In the genomic region with DNA sequence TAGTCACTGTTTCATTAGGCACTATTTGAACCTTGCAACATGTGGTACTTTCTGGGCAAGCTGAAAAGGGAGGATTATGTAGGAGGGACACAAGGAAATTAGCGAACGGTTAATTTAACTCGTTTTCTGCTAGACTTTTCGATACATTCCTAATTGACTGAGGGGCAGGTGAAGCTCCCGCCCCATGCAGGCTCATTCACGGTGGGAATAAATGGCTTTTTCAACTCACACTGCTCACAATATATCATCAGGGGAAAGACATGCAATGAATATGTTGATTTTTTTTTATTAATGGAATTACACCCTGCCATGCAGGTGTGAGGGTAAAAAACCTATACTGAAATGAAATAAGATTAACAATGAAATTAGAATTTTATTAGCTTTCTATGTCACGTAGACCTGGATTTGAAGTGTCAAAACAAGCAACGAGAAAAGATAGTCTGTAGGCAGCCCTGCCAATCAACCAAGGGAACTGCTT, we compare ENCODE assay signal across 16 mouse cellular contexts. TPM values are rescaled to one million over a fixed set of nuclear protein-coding genes. Genes with fewer than 3 reads are reported as not detected.
A peak's percentile ranks its signal among the peaks of the same experiment; 100 is the strongest.
DNase-seq lines count a peak whose midpoint lies in the region; ATAC-seq lines count a peak whose summit lies in the region.
"Had no signal": no experiment of that assay in that cellular context is flagged by ENCODE, and none has a peak within 500 bp of the region (broad histone marks: within the 10 kb centered on the region; RNA-seq: fewer than 3 reads in every experiment).

No protein-coding gene starts in this region.

- no peak overlapping the region for H3K9ac ChIP-seq in heart, embryonic 15.5 days
- H3K9ac ChIP-seq in midbrain, embryonic 15.5 days, result no peak overlapping the region
- no peak overlapping the region for H3K9ac ChIP-seq in embryonic facial prominence, embryonic 14.5 days (ENCODE audit: low read depth, low read length)
- H3K9ac ChIP-seq in forebrain, embryonic 15.5 days (replicated peaks), result no peak overlapping the region

- peak overlapping the region; percentile 19; the same call in 1 of the 2 replicates for H3K4me2 ChIP-seq in heart, embryonic 15.5 days
- H3K4me2 ChIP-seq in midbrain, embryonic 15.5 days, result no peak overlapping the region
- H3K4me2 ChIP-seq in embryonic facial prominence, embryonic 14.5 days (ENCODE audit: low read depth, low read length), result peak overlapping the region; percentile 30; the same call in 1 of the 2 replicates
- peak overlapping the region; percentile 46 for H3K4me2 ChIP-seq in forebrain, embryonic 15.5 days (replicated peaks)

- ATAC-seq in heart, embryonic 15.5 days (replicated peaks; ENCODE audit: insufficient number of reproducible peaks, insufficient read depth, low FRiP score, low read depth), result no peak
- no peak for ATAC-seq in midbrain, embryonic 15.5 days (replicated peaks)
- ATAC-seq in embryonic facial prominence, embryonic 14.5 days (ENCODE audit: low read depth), result no peak
- no peak for ATAC-seq in forebrain, embryonic 15.5 days (replicated peaks)
- ATAC-seq in megakaryocyte-erythroid progenitor cell, adult 5-6 weeks (replicated peaks; ENCODE audit: low FRiP score, low TSS enrichment, poor library complexity, severe bottlenecking), result no peak

- H3K36me3 ChIP-seq in heart, embryonic 15.5 days, result no peaks in the 10 kb centered on the region
- H3K36me3 ChIP-seq in midbrain, embryonic 10.5 days, result no peaks in the 10 kb centered on the region
- H3K36me3 ChIP-seq in midbrain, embryonic 15.5 days (replicated peaks), result no peaks in the 10 kb centered on the region
- H3K36me3 ChIP-seq in embryonic facial prominence, embryonic 14.5 days (ENCODE audit: control insufficient read depth, insufficient read depth, low read length), result no peaks in the 10 kb centered on the region
- H3K36me3 ChIP-seq in forebrain, embryonic 15.5 days, result no peaks in the 10 kb centered on the region

- peak overlapping the region; percentile 24; the same call in 1 of the 2 replicates for H3K4me3 ChIP-seq in heart, embryonic 15.5 days
- H3K4me3 ChIP-seq in midbrain, embryonic 10.5 days, result 0 out of 2 replicates have a peak overlapping the region, but pooled peaks have one; percentile 12
- H3K4me3 ChIP-seq in midbrain, embryonic 15.5 days, result no peak overlapping the region
- no peak overlapping the region for H3K4me3 ChIP-seq in embryonic facial prominence, embryonic 14.5 days (ENCODE audit: low read depth, low read length)
- peak overlapping the region; percentile 23 for H3K4me3 ChIP-seq in forebrain, embryonic 15.5 days
- H3K4me3 ChIP-seq: myocyte had no signal

- peaks cover 12% of the 10 kb centered on the region; the same call in 1 of the 2 replicates for H3K4me1 ChIP-seq in heart, embryonic 15.5 days (replicated peaks)
- H3K4me1 ChIP-seq in midbrain, embryonic 10.5 days, result peaks cover 37% of the 10 kb centered on the region
- H3K4me1 ChIP-seq in midbrain, embryonic 15.5 days, result peaks cover 18% of the 10 kb centered on the region
- H3K4me1 ChIP-seq in embryonic facial prominence, embryonic 14.5 days (ENCODE audit: control insufficient read depth, insufficient read depth, low read length), result no peaks in the 10 kb centered on the region; the same call in 1 of the 2 replicates
- peaks cover 38% of the 10 kb centered on the region for H3K4me1 ChIP-seq in forebrain, embryonic 15.5 days

- DNase-seq in heart, postnatal 14 days, result no peak
- DNase-seq in midbrain, embryonic 10.5 days (ENCODE audit: low spot score), result peak; percentile 24
- no peak for DNase-seq in embryonic facial prominence, embryonic 14.5 days (ENCODE audit: low spot score)
- no peak for DNase-seq in cerebellum, adult 18-20 months
- DNase-seq: adrenal gland, postnatal 25 days; cerebellum, adult 11 months; kidney, adult 8-10 months had no signal

- 4% methylated on average over 8 of the region's 8 CpGs for WGBS in heart, embryonic 15.5 days
- 1% methylated on average over 8 of the region's 8 CpGs for WGBS in midbrain, embryonic 10.5 days
- under 1% methylated on average over 8 of the region's 8 CpGs for WGBS in midbrain, embryonic 15.5 days
- 2% methylated on average over 8 of the region's 8 CpGs for WGBS in embryonic facial prominence, embryonic 14.5 days
- under 1% methylated on average over 8 of the region's 8 CpGs for WGBS in forebrain, embryonic 15.5 days

- no peak overlapping the region for H3K27ac ChIP-seq in heart, embryonic 15.5 days
- no peak overlapping the region for H3K27ac ChIP-seq in midbrain, embryonic 10.5 days (replicated peaks)
- no peak overlapping the region for H3K27ac ChIP-seq in midbrain, embryonic 15.5 days
- no peak overlapping the region for H3K27ac ChIP-seq in embryonic facial prominence, embryonic 14.5 days (replicated peaks; ENCODE audit: low read depth, low read length)
- peak overlapping the region; percentile 70 for H3K27ac ChIP-seq in forebrain, embryonic 15.5 days (replicated peaks)

- intact Hi-C loops in heart, postnatal 14 days (cut with DNase I), result no loop called here

- H3K27me3 ChIP-seq in heart, embryonic 15.5 days, result peaks cover 94% of the 10 kb centered on the region
- H3K27me3 ChIP-seq in midbrain, embryonic 10.5 days (ENCODE audit: low read depth, poor library complexity, severe bottlenecking), result peaks cover 100% of the 10 kb centered on the region
- H3K27me3 ChIP-seq in midbrain, embryonic 15.5 days (replicated peaks), result peaks cover 86% of the 10 kb centered on the region
- H3K27me3 ChIP-seq in embryonic facial prominence, embryonic 14.5 days (replicated peaks; ENCODE audit: control insufficient read depth, insufficient read depth, low read length), result peaks cover 90% of the 10 kb centered on the region
- H3K27me3 ChIP-seq in forebrain, embryonic 15.5 days, result peaks cover 90% of the 10 kb centered on the region

- H3K9me3 ChIP-seq in heart, embryonic 15.5 days (replicated peaks), result no peaks in the 10 kb centered on the region
- H3K9me3 ChIP-seq in midbrain, embryonic 10.5 days (replicated peaks), result no peaks in the 10 kb centered on the region
- no peaks in the 10 kb centered on the region for H3K9me3 ChIP-seq in midbrain, embryonic 15.5 days
- no peaks in the 10 kb centered on the region for H3K9me3 ChIP-seq in embryonic facial prominence, embryonic 14.5 days (ENCODE audit: control insufficient read depth, low read length)
- no peaks in the 10 kb centered on the region for H3K9me3 ChIP-seq in forebrain, embryonic 15.5 days

RNA-seq across cellular contexts. Expression of gene Gsx2, which starts 9.0 kb away (rescaled TPM):
- not detected in 2 replicates for polyA plus RNA-seq in heart, embryonic 15.5 days (2015; fragmentation: Nextera tagmentation; extraction: Ambion mirVana)
- not detected for total RNA-seq in heart, postnatal 14 days (2021)
- 2.5 and 3.4 TPM in 2 replicates for polyA plus RNA-seq in midbrain, embryonic 10.5 days (2016; fragmentation: Nextera tagmentation; extraction: Ambion mirVana)
- 0.32 and 0.54 TPM in 2 replicates for polyA plus RNA-seq in midbrain, embryonic 15.5 days (2015; fragmentation: Nextera tagmentation; extraction: Ambion mirVana)
- not detected in 2 replicates for polyA plus RNA-seq in embryonic facial prominence, embryonic 14.5 days (2014; fragmentation: Nextera tagmentation; extraction: Ambion mirVana)
- 7.2 and 7.5 TPM in 2 replicates for polyA plus RNA-seq in forebrain, embryonic 15.5 days (2015; fragmentation: Nextera tagmentation; extraction: Ambion mirVana)
- not detected in 2 replicates for total RNA-seq in megakaryocyte-erythroid progenitor cell, adult 5-6 weeks (2014; fragmentation: Nextera tagmentation)
- total RNA-seq in megakaryocyte-erythroid progenitor cell, adult 5-6 weeks (2017), result not detected in 2 replicates
- total RNA-seq: adrenal gland, postnatal 25 days; heart, postnatal 36 days had no signal
- polyA plus RNA-seq: limb, embryonic 14.5 days; lung, embryonic 16.5 days; myocyte; thymus, postnatal 0 days had no signal

RNA-seq across cellular contexts. Expression of gene Chic2, which starts 39.9 kb away (rescaled TPM):
- polyA plus RNA-seq in heart, embryonic 15.5 days (2015; fragmentation: Nextera tagmentation; extraction: Ambion mirVana), result 19.4 and 21.6 TPM in 2 replicates
- total RNA-seq in heart, postnatal 14 days (2021), result 10 to 100 TPM; 22.2 to 23.5 TPM
- 26.8 and 28.5 TPM in 2 replicates for polyA plus RNA-seq in midbrain, embryonic 10.5 days (2016; fragmentation: Nextera tagmentation; extraction: Ambion mirVana)
- polyA plus RNA-seq in midbrain, embryonic 15.5 days (2015; fragmentation: Nextera tagmentation; extraction: Ambion mirVana), result 27.5 and 30.3 TPM in 2 replicates
- polyA plus RNA-seq in embryonic facial prominence, embryonic 14.5 days (2014; fragmentation: Nextera tagmentation; extraction: Ambion mirVana), result 46.5 and 53.4 TPM in 2 replicates
- 39.2 TPM in 2 replicates for polyA plus RNA-seq in forebrain, embryonic 15.5 days (2015; fragmentation: Nextera tagmentation; extraction: Ambion mirVana)
- total RNA-seq in megakaryocyte-erythroid progenitor cell, adult 5-6 weeks (2014; fragmentation: Nextera tagmentation), result 7.5 and 12.5 TPM in 2 replicates
- 19.4 and 41.6 TPM in 2 replicates for total RNA-seq in megakaryocyte-erythroid progenitor cell, adult 5-6 weeks (2017)

Comparison
In these comparisons a context has a peak if more than half of its experiments do, and no peak if none do; other contexts are left out.
1. H3K4me3 ChIP-seq: peak in heart, embryonic 15.5 days (single experiment), midbrain, embryonic 10.5 days (single experiment) and forebrain, embryonic 15.5 days (single experiment); none in midbrain, embryonic 15.5 days (single experiment) and embryonic facial prominence, embryonic 14.5 days (single experiment).